Mouse (Mus musculus) T-helper 17 cell (primary cell): ENCODE results near the gene Rab13.

Experiments used
- in situ Hi-C, 2 experiments: fragments of 300-600 bp; cut with MboI, MseI; formaldehyde crosslinking; loops; 1 replicate in 1 of 2; 2 replicates in 1 of 2; pipeline ENCODE4 v1.15.1; 2025; ENCODE audit warnings: high pct_unique_total_duplicates in 2 of 2

Gene Rab13

GRCm38 (mm10) chr3:90213377-90213866 lies at the start of gene Rab13, which contains the start of gene Rps27:
Gene Rab13, plus strand, starts transcription at chr3:90213695.
Gene Rps27, minus strand, starts transcription at chr3:90213651.
- in situ Hi-C loops, result no loop called here

DNA sequence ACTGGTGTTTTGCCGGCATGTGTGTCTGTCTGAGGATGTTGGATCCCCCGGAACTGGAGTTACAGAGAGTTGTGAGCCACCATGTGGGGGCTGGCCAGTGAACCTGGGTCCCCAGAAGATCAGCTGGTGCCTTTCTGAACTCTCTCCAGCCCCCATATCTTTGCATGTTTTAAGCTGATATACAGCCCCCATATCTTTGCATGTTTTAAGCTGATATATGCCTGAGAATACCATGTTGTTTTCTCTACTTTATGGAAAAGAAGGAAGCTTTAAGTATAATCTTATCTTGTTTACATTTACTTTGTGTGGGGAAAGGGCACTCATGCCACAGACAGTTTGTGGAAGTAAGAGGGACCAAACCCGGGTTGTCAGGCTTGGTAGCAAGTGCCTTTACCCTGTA lies 33.9 kb upstream of the Rab13 start:
- in situ Hi-C loops, result no loop called here

DNA sequence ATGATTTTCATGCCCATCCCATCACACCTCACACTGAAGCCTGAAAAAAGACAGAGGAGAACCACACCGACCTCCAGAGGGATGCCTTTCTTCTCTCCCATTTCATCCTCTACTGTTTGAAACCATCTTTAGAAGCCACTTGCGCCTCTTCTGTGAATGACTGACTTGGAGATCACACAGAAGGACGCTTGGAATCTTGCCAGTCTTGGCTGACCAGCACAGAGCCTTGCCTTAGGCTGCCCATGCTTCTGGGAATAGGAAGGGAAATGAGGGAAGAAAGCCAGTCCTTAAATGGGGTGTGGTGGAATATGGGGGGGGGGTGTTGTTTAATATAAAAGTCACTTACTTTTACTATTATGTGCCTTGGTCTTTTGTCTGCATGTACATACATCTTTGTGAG lies 29.9 kb upstream of the Rab13 start:
- in situ Hi-C loops, result no loop called here

DNA sequence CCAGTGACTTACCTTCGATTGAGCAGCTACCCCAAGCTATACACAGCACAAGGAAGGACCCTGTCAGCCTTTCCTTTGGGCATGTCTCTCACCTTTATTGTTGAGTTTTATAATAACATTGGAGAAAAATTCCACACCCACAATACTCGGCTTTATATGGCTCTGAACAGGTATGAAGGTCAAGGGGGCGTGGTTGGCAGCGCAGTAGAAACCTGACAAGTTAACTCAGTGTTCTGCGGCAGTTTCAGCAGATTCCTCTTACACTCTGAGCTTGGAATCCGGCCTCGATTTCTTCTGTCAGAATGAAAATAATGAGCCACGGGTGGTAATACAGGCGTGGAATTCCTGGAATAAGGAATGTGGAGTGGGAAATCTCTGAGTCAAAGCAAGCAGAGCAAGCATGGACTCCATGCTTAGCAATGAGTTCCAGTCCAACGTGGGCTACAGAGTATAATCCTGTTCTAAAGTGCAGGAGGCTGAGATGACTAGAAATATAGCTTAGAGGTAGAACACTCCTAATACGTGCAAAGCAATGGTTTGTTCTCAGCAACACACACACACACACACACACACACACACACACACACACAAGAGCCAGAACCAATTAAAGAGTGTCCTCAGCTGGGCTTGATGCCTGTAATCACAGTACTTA lies 22.5 kb upstream of the Rab13 start:
- in situ Hi-C loops, result no loop called here

- in situ Hi-C loops, result no loop called here
Observed at GRCm38 (mm10) chr3:90194759-90195158, 18.7 kb upstream of the Rab13 start.

- in situ Hi-C loops, result no loop called here
Observed at GRCm38 (mm10) chr3:90195644-90196043, 17.9 kb upstream of the Rab13 start.

GRCm38 (mm10) chr3:90197548-90197947 lies 15.9 kb upstream of the Rab13 start:
- in situ Hi-C loops, result no loop called here

DNA sequence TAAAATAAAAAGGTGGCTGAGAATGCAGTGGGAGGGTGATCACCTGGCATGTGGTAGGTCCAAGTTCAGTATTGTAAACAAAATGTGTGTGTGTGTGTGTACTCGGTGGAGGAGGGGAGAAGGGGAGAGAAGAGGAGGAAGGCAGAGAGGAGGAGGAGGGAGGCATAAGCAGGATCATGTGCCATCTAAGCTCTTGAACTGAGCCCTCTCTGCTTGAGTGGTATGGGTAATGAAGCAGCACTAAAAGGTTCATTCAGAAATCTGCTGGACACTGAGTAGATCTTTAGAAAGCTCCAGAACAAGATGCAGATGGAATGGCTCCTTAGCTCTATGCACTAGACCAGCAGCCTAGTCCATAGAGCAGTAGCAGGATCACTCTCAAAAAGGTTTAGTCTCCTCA lies 10.6 kb upstream of the Rab13 start:
- in situ Hi-C loops, result no loop called here

- in situ Hi-C loops, result no loop called here
Observed at GRCm38 (mm10) chr3:90203619-90204018, 9.9 kb upstream of the Rab13 start.

DNA sequence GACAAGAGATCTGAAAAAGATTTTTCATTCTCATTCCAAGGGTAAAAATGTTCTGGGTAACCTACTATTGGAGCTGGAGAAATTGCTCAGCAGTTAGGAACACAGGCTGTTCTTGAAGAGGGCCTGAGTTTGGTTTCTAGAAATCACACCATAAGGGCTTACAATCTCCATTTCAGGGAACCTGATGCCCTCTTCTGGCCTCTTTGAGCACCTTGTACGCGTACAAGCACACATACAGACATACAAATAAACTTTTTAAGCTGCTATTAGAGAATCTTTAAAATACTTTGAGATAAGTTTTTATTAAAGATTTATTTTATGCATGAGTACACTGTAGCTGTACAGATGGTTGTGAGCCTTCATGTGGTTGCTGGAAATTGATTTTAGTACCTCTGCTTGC lies 8.9 kb upstream of the Rab13 start:
- in situ Hi-C loops, result no loop called here

- in situ Hi-C loops, result no loop called here
Observed at GRCm38 (mm10) chr3:90208662-90209061, 4.8 kb upstream of the Rab13 start.

DNA sequence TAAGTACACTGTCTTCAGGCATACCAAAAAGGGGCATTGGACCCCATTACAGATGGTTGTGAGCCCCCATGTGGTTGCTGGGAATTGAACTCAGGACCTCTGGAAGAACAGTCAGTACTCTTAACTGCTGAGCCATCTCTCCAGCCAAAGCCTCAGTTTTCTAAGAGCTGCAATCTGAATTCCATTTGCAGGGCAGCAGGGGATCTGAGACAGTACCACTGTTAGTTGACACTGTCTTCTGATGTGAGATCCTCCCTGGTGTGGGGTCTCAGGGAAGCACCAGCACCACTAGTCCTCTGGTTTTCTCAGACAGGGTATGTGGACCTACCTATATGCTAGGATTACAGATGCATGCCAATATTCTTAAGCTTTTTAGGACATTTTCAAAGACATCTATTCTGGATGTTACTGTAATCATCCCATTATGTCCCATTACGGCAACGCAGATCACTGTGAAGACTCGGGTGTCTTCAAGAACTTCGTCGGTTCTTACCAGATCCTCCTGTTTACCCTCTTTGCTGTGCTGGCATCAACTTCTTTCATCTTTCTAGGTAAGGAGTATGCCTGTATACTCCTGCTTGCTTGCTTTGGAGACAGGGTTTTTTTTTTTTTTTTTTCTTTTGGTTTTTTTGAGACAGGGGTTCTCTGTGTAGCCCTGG lies 3.5 kb upstream of the Rab13 start:
- in situ Hi-C loops, result no loop called here

GRCm38 (mm10) chr3:90211475-90212398 lies 1.8 kb upstream of the Rab13 start:
- in situ Hi-C loops, result no loop called here

DNA sequence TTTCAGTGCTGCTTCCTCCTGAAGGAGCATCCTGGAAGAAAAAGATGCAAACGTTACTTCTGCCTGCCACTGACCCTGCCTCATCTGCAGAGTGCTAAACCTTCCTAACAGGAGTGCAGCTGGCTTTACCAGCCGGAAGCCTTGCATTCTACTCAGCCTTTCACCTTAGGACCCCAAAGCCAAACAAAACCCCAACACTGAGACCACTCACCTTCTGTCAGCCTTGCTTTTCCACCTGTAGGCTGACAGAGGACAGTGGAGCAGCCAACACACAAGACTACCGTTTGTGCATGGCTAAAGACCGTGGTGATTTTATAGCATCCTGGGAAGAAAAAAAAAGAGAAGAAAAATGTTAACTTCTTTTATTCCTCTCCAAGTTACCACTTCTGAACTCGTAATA lies 772 bp upstream of the Rab13 start:
- in situ Hi-C loops, result no loop called here

DNA sequence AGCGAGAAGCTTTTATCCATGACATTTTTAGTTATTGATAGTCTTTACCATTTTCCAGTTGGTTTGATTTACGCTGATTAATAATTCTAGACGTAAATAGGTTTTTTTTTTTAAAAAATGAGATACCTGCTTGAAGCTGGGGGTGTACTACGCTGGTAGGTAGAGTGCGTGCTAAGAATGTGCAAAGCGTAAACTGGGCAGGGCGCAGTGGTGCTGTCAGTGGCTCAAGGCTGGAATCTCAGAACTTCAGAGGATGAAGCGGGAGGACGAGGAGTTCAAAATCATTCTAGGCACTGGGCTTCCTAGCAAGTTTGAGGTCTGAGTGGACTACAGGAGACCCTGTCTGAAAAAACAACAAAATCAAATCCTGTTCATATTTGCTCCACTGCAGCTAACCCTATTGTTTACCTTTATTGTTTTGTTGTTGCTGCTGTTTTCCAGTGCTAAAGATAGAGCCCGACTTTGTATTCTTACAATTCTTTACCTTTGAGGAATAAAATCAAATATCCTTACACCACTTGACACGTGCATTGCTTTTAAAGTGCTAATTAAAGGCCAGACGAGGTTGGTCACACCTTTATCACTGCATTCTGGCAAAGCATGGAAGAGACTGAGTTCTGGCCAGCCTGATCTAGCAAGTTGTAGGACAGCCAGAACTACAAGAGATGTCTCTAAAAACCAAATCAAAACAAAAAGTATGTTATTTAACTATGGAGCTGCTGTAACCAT lies 625 bp downstream of the Rab13 start:
- in situ Hi-C loops, result no loop called here

- in situ Hi-C loops, result no loop called here
Observed at GRCm38 (mm10) chr3:90215825-90216380, 2.4 kb downstream of the Rab13 start.

DNA sequence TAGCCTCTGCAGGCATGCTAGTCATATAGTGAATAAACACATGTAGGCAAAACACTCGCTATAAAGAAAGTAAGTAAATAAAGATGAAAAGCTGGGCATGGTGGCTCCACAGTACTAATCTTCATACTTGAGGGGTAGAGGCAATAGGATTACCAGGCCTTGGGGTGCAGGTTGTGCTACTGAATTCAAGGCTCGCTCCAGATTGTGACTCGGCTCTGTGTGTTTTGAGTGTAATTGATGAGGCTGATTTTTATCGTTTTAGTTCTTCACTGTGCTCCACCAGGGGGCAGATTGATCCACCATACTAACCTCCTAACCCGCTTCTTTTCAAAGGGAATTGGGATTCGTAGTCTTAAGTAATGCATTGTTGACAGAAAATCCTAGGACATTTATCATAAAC lies 6.6 kb downstream of the Rab13 start:
- in situ Hi-C loops, result loop anchor here (5.0 kb wide), 2 partner anchors 152 to 157 kb away; no protein-coding TSS in a partner anchor

DNA sequence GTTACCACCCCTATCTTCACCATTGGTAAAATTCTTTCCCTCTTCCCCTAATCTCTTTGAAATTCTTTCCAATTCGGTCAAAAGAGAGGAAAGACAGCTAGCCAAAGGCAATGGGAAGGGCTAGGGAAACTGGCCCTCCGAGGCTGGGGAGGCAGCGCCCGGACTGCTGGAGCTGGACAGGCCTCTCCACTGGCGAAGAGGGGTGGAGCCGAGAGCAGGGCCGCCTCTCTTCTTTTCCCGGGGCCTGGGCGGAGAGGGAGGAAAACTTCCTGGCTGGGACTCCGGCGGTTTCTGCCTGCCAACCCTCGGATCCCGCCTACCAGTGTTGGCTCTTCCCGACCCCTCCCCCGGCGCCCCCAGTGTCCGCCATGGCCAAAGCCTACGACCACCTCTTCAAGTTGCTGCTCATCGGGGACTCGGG lies 7.0 kb downstream of the Rab13 start:
- in situ Hi-C loops, result loop anchor here (5.0 kb wide), 2 partner anchors 152 to 157 kb away; no protein-coding TSS in a partner anchor

- in situ Hi-C loops, result loop anchor here (5.0 kb wide), 2 partner anchors 151 to 156 kb away; no protein-coding TSS in a partner anchor
Observed at GRCm38 (mm10) chr3:90221123-90221522, 7.6 kb downstream of the Rab13 start.

GRCm38 (mm10) chr3:90222455-90222854 lies 9.0 kb downstream of the Rab13 start:
- in situ Hi-C loops, result loop anchor here (5.0 kb wide), 2 partner anchors 150 to 155 kb away; no protein-coding TSS in a partner anchor

DNA sequence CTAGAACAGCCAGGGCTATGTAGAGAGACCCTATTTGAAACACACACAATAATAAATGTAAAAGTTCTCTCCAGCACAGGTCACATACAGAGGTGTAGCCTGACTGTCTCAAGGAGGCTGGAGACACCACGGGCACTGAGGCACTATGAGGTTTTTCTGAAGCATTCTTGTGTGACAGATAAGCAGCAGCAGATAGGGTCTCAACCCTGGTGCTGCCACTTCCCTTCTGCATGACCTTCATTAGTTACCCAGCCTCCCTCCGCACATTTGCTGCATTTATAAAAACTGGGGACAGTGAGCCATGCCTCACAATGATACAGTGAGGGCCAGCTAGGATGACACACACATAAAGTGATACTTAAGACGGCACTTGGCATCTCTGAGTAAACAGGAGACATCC lies 9.4 kb downstream of the Rab13 start:
- in situ Hi-C loops, result loop anchor here (5.0 kb wide), 2 partner anchors 149 to 154 kb away; no protein-coding TSS in a partner anchor
